Comparison of ENCODE assay signal across 8 mouse cellular contexts in the genomic region with DNA sequence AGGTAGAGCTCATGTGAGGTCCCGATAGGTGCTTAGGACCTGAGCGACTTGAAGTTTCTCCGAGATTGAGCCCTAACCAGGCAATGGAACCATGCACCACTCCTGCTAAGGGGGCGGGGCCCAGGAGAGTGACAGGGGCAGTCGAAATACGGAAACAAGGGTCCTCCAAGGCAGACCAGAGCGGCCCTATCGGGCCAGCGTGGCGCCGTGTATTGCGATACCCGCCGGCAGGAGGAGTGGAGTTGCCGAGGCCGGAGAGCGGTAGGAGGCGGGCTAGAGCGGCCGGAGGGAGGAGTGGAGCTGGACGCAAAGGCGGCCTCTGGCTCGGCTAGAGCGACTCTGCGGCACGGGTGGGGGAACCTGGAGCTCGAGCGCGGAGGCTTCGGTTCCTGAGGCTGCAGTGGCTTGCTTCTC. TPM values are rescaled to one million over a fixed set of nuclear protein-coding genes. Genes with fewer than 3 reads are reported as not detected.
DNase-seq lines count a peak whose midpoint lies in the region; ATAC-seq lines count a peak whose summit lies in the region.

No protein-coding gene starts in this region.

- intact Hi-C loops in gastrocnemius, postnatal 14 days (cut with DNase I; ENCODE audit: low total_unique reads): no loop called here
- intact Hi-C loops in left cerebral cortex, postnatal 10 days (cut with DNase I): loop anchor here (5.0 kb wide), 1 partner anchor 63 kb away; no protein-coding TSS in a partner anchor

- ATAC-seq in inflammation-experienced regulatory T-cells, adult 6 months: peak; percentile 75
- ATAC-seq in megakaryocyte-erythroid progenitor cell, adult 5-6 weeks (replicated peaks; ENCODE audit: low FRiP score, low TSS enrichment, poor library complexity, severe bottlenecking): peak; percentile 86

- DNase-seq in adrenal gland, adult (ENCODE audit: inconsistent age in 2 of 2, low spot score in 1 of 2): peak; percentile 98 to 99
- DNase-seq in embryo, embryonic 10.5 days (ENCODE audit: low spot score): peak; percentile 98
- DNase-seq in gastrocnemius, postnatal 14 days: peak; percentile 98
- DNase-seq in left cerebral cortex, postnatal 10 days (ENCODE audit: extremely low spot score in 1 of 2, low spot score in 2 of 2): peak; percentile 95 to 98
- DNase-seq in right cerebral cortex, postnatal 25 days: peak; percentile 96
- peak; percentile 97 for DNase-seq in urinary bladder, postnatal 4 days (ENCODE audit: low spot score in 2 of 2)

RNA-seq across cellular contexts. Expression of a gene that starts 1.4 kb away (rescaled TPM):
- total RNA-seq in gastrocnemius, postnatal 14 days (2021): 10 to 100 TPM; 32.5 to 38.0 TPM
- polyA plus RNA-seq in inflammation-experienced regulatory T-cells, adult 6 months (2017; shearing (Covaris generic)): 100 to 1,000 TPM; 112 to 198 (median 176) TPM
- total RNA-seq in left cerebral cortex, postnatal 10 days (2021): 10 to 100 TPM; 88.1 to 89.2 TPM
- 104 and 120 TPM in 2 replicates for total RNA-seq in megakaryocyte-erythroid progenitor cell, adult 5-6 weeks (2014; fragmentation: Nextera tagmentation)
- 21.9 and 32.8 TPM in 2 replicates for total RNA-seq in megakaryocyte-erythroid progenitor cell, adult 5-6 weeks (2017)

RNA-seq across cellular contexts. Expression of a gene that starts 6.9 kb away (rescaled TPM):
- under 1 TPM; 0.16 to 0.23 TPM for total RNA-seq in gastrocnemius, postnatal 14 days (2021)
- polyA plus RNA-seq in inflammation-experienced regulatory T-cells, adult 6 months (2017; shearing (Covaris generic)): 10 to 100 TPM in 2 of 3 experiments, 1 to 10 TPM in 1; 2.2 to 13.5 (median 10.8) TPM
- total RNA-seq in left cerebral cortex, postnatal 10 days (2021): under 1 TPM; 0.30 TPM
- 1.5 and 29.5 TPM in 2 replicates for total RNA-seq in megakaryocyte-erythroid progenitor cell, adult 5-6 weeks (2014; fragmentation: Nextera tagmentation)
- total RNA-seq in megakaryocyte-erythroid progenitor cell, adult 5-6 weeks (2017): 4.4 TPM in 1 of 2 replicates, not detected in the other

RNA-seq across cellular contexts. Expression of a gene that starts 19.9 kb away (rescaled TPM):
- total RNA-seq in gastrocnemius, postnatal 14 days (2021): 100 to 1,000 TPM; 481 to 524 TPM
- over 10,000 TPM in 2 of 3 experiments, 1,000 to 10,000 TPM in 1; 7,402 to 12,964 (median 12,716) TPM for polyA plus RNA-seq in inflammation-experienced regulatory T-cells, adult 6 months (2017; shearing (Covaris generic))
- total RNA-seq in left cerebral cortex, postnatal 10 days (2021): 100 to 1,000 TPM; 577 to 615 TPM
- 4,961 and 5,532 TPM in 2 replicates for total RNA-seq in megakaryocyte-erythroid progenitor cell, adult 5-6 weeks (2014; fragmentation: Nextera tagmentation)
- 979 and 1,008 TPM in 2 replicates for total RNA-seq in megakaryocyte-erythroid progenitor cell, adult 5-6 weeks (2017)

RNA-seq across cellular contexts. Expression of a gene that starts 34.2 kb away (rescaled TPM):
- total RNA-seq in gastrocnemius, postnatal 14 days (2021): not detected
- polyA plus RNA-seq in inflammation-experienced regulatory T-cells, adult 6 months (2017; shearing (Covaris generic)): not detected
- total RNA-seq in left cerebral cortex, postnatal 10 days (2021): not detected
- total RNA-seq in megakaryocyte-erythroid progenitor cell, adult 5-6 weeks (2014; fragmentation: Nextera tagmentation): not detected in 2 replicates
- total RNA-seq in megakaryocyte-erythroid progenitor cell, adult 5-6 weeks (2017): not detected in 2 replicates

RNA-seq across cellular contexts. Expression of a gene that starts 34.3 kb away (rescaled TPM):
- not detected for total RNA-seq in gastrocnemius, postnatal 14 days (2021)
- not detected for polyA plus RNA-seq in inflammation-experienced regulatory T-cells, adult 6 months (2017; shearing (Covaris generic))
- total RNA-seq in left cerebral cortex, postnatal 10 days (2021): not detected
- total RNA-seq in megakaryocyte-erythroid progenitor cell, adult 5-6 weeks (2014; fragmentation: Nextera tagmentation): not detected in 2 replicates
- not detected in 2 replicates for total RNA-seq in megakaryocyte-erythroid progenitor cell, adult 5-6 weeks (2017)

Comparison
In these comparisons a context has a peak if more than half of its experiments do, and no peak if none do; other contexts are left out.
1. Peak in every context shown above with its lines: DNase-seq and ATAC-seq.